Mouse (Mus musculus) forebrain, embryonic 15.5 days (tissue): ENCODE data around the gene Ier5l. TPM values are rescaled to one million over a fixed set of nuclear protein-coding genes. Genes with fewer than 3 reads are reported as not detected.

ENCODE experiments used
- ATAC-seq: fragments of 200-750 bp; cut with Nextera tagmentation; replicated peaks from 2 replicates; pipeline ENCODE4 v1.8.0; 2017; ENCODE audit warnings: mild to moderate bottlenecking, moderate TSS enrichment, moderate library complexity
- H3K27ac ChIP-seq: fragments of 300-500 bp; sonication (generic); replicated peaks from 2 replicates; pipeline ENCODE4 v1.5.1; 2015; ENCODE audit warnings: mild to moderate bottlenecking, inconsistent platforms
- H3K27me3 ChIP-seq: fragments of 300-500 bp; sonication (generic); 2 replicates; pipeline ENCODE4 v1.6.1; 2015; ENCODE audit warnings: inconsistent platforms
- H3K36me3 ChIP-seq: fragments of 300-500 bp; sonication (generic); 2 replicates; pipeline ENCODE4 v1.6.1; 2015; ENCODE audit warnings: mild to moderate bottlenecking, inconsistent platforms
- H3K4me1 ChIP-seq: fragments of 300-500 bp; sonication (generic); 2 replicates; pipeline ENCODE4 v1.6.1; 2015; ENCODE audit warnings: inconsistent platforms
- H3K4me2 ChIP-seq: fragments of 300-500 bp; sonication (generic); replicated peaks from 2 replicates; pipeline ENCODE4 v1.6.1; 2015; ENCODE audit warnings: mild to moderate bottlenecking, inconsistent platforms
- H3K4me3 ChIP-seq: fragments of 300-500 bp; sonication (generic); 2 replicates; pipeline ENCODE4 v1.5.1; 2015; ENCODE audit warnings: mild to moderate bottlenecking, inconsistent platforms
- H3K9ac ChIP-seq: fragments of 300-500 bp; sonication (generic); replicated peaks from 2 replicates; pipeline ENCODE4 v1.6.1; 2015; ENCODE audit warnings: mild to moderate bottlenecking, inconsistent platforms
- H3K9me3 ChIP-seq: fragments of 300-500 bp; sonication (generic); 2 replicates; pipeline ENCODE4 v1.6.1; 2016; ENCODE audit warnings: inconsistent platforms
- WGBS: fragments of 180-500 bp; shearing (Covaris S2); methylation state at CpG from one replicate; pipeline ENCODE4 v1.1.7; 2015; ENCODE audit warnings: mixed read lengths; 5-methylcytosine and 5-hydroxymethylcytosine counted together
- polyA plus RNA-seq: library from polyadenylated mRNA; unstranded; fragments of >200 nt; fragmentation: Nextera tagmentation; extraction: Ambion mirVana; gene quantifications from 2 replicates; pipeline ENCODE4 v1.2.1, GENCODE M21; 2015

Gene Ier5l
- polyA plus RNA-seq, result 2.0 and 2.5 TPM in 2 replicates

DNA sequence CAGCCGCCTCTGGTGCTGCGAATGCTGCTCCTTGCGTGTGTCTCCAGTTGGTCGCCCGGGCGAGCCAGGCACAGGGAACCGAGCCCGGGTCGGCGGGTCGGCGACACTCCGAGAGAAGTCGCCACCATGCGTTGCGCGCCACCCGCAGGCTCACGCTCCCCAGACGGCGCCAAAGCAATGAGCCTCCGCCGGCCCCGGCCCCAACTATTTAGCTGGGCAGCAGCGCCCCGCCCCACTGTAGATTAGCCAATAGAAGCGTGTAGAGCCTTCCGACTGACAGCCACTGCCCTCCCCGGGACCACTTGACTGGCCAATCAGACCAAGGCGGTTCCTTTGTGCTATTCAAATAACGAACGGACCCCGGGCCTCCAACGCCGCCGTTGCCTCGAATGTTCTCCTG is at the start of gene Ier5l:
Gene Ier5l, minus strand, starts transcription at position 181 of the 400 bp plus-strand sequence.
- H3K4me1 ChIP-seq, result peaks cover 36% of the 10 kb centered on the region
- WGBS, result under 1% methylated on average over 37 of the region's 37 CpGs
- no peaks in the 10 kb centered on the region for H3K9me3 ChIP-seq
- H3K4me2 ChIP-seq, result peak within 1 kb of the TSS; percentile 99
- peak; percentile 90 for ATAC-seq
- no peaks in the 10 kb centered on the region for H3K36me3 ChIP-seq
- peak within 1 kb of the TSS; percentile 86 for H3K27ac ChIP-seq
- H3K4me3 ChIP-seq, result peak within 1 kb of the TSS; percentile 72
- H3K27me3 ChIP-seq, result no peaks in the 10 kb centered on the region
- peak within 1 kb of the TSS; percentile 93 for H3K9ac ChIP-seq

GRCm38 (mm10) chr2:30523727-30524126 is 49.7 kb upstream of the Ier5l start:
- Histone ChIP-seq H3K27me3 (no peaks in the 10 kb centered on the region), H3K36me3 (no peaks in the 10 kb centered on the region), H3K4me1 (no peaks in the 10 kb centered on the region), H3K4me2 (no peak overlapping the region), H3K9ac (no peak overlapping the region), H3K4me3 (no peak overlapping the region), H3K27ac (no peak overlapping the region), H3K9me3 (no peaks in the 10 kb centered on the region)
- ATAC-seq, result no peak
- WGBS, result 68% methylated on average over 8 of the region's 8 CpGs

- H3K27ac ChIP-seq, result no peak overlapping the region
- H3K9me3 ChIP-seq, result no peaks in the 10 kb centered on the region
- no peaks in the 10 kb centered on the region for H3K27me3 ChIP-seq
- H3K4me2 ChIP-seq, result no peak overlapping the region
- H3K4me1 ChIP-seq, result peaks cover 7% of the 10 kb centered on the region
- no peak overlapping the region for H3K9ac ChIP-seq
- 0 out of 2 replicates have a peak, but pooled peaks have one; percentile 41 for ATAC-seq
- 53% methylated on average over 16 of the region's 16 CpGs for WGBS
- H3K4me3 ChIP-seq, result no peak overlapping the region
- H3K36me3 ChIP-seq, result no peaks in the 10 kb centered on the region
These were observed 36.8 kb upstream of the Ier5l start for GRCm38 (mm10) chr2:30510711-30511380.

DNA sequence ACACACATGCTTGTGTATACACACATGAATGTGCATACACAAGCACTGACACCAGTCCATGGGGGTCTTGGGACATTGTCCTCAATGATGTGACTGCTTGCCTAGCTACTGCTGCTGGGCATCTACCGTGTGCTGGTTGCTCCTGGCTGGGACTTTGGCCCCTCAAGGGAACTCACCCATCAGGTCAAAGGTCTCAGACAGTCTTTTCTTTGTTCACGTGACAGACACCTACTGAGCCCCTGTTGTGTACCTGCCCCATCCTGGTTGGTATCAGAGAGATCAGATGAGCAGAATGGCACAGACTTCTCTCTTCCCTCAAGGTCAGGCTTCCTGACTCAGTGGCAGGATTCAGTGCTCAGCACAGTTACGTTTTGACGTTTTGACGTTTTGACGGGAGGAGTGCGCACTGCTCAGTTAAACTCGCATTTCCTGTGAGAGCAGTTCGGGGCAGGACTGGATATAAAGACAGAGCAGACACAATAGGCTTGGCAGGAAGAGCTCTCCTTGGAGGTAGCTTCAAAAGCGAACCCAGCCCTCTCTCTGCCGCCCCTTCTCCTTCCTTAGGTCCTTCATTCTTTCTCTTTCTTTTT is 33.2 kb upstream of the Ier5l start:
- H3K4me3 ChIP-seq, result no peak overlapping the region
- no peak overlapping the region for H3K27ac ChIP-seq
- 68% methylated on average over 11 of the region's 11 CpGs for WGBS
- ATAC-seq, result no peak
- H3K9me3 ChIP-seq, result no peaks in the 10 kb centered on the region
- no peaks in the 10 kb centered on the region for H3K36me3 ChIP-seq
- no peak overlapping the region for H3K9ac ChIP-seq
- H3K4me1 ChIP-seq, result peaks cover 10% of the 10 kb centered on the region
- H3K27me3 ChIP-seq, result no peaks in the 10 kb centered on the region
- H3K4me2 ChIP-seq, result no peak overlapping the region

GRCm38 (mm10) chr2:30503677-30504621 is 29.9 kb upstream of the Ier5l start:
- 42% methylated on average over 23 of the region's 23 CpGs for WGBS
- Histone ChIP-seq H3K4me1 (peaks cover 4% of the 10 kb centered on the region), H3K36me3 (no peaks in the 10 kb centered on the region), H3K4me2 (no peak overlapping the region), H3K9ac (no peak overlapping the region), H3K27me3 (no peaks in the 10 kb centered on the region), H3K27ac (peak overlapping the region; percentile 74), H3K4me3 (no peak overlapping the region), H3K9me3 (no peaks in the 10 kb centered on the region)
- ATAC-seq, result 0 out of 2 replicates have a peak, but pooled peaks have one; percentile 32

DNA sequence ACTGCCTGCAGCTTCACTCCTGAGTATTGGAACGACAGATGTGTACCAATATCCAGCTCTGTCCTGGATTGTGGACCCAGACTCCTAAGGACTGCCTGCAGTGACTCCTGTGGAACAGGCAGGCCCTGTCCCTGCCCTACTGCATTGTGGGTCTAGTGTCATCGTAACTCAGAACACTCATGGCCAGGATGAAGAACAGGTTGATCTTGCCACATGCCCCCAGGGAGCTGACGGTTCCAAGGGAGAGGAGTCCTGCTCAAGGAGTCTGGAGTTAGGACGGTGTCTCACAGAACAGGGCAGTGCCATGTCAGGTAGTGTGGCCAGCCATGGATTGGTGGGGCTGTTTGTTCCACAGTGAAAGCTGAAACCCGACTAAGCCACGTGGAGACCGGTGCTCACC is 27.7 kb upstream of the Ier5l start:
- Histone ChIP-seq H3K9ac (no peak overlapping the region), H3K9me3 (no peaks in the 10 kb centered on the region), H3K36me3 (no peaks in the 10 kb centered on the region), H3K4me3 (no peak overlapping the region), H3K27me3 (no peaks in the 10 kb centered on the region), H3K4me1 (peaks cover 4% of the 10 kb centered on the region), H3K4me2 (no peak overlapping the region), H3K27ac (no peak overlapping the region)
- 86% methylated on average over 7 of the region's 7 CpGs for WGBS
- ATAC-seq, result no peak

DNA sequence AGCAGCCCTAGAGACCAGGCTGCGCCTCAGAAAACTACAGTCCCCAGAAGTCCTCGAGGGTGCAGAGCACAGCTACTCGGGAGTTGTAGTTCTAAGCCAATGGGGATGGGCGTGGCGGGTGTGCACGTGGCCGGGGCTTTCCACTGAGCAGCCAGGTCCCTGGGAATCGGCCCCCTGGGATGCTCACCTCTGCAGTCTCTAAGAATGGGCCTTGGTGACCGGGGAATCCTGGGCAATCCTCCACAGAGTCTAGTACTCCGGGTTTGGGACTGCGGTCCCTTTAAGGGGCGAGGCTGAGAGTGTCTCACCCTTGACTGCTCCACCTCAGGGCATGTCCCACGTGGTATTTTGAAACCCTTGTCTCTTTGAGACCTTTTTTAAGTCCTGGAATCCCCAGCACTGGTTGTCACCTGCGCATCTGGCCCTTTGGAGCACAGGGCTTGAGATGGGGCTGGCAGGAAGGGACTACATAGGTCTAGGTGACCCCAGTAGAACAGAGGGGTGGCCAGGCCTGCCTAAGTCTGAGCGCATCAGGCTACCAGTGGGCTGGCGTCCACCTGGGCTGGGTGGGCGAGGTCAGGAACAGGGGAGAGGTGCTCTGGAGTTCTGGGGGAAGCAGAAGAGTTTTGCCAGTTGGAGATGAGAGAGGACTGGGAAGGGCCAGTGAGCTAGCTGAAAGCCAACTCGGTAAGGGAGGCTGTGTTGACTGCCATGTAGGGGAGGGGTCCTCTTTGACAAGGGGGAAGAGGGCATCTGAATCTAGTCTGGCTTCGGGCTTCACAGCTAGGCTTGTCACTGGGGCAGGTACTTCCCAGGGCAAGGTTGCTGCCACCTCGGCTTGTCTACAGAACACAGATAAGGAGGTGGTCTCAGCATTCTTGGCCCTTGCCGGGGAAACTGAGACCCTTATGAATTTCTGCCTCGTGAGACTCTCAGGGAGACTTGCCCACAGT is 22.2 kb upstream of the Ier5l start:
- Histone ChIP-seq H3K4me3 (peak overlapping the region; percentile 33), H3K27me3 (no peaks in the 10 kb centered on the region), H3K27ac (no peak overlapping the region), H3K36me3 (no peaks in the 10 kb centered on the region), H3K9me3 (no peaks in the 10 kb centered on the region), H3K9ac (peak overlapping the region; percentile 25; the same call in 1 of the 2 replicates), H3K4me2 (peak overlapping the region; percentile 51), H3K4me1 (peaks cover 5% of the 10 kb centered on the region)
- ATAC-seq, result peak; percentile 96
- 27% methylated on average over 22 of the region's 22 CpGs for WGBS

- H3K9me3 ChIP-seq, result no peaks in the 10 kb centered on the region
- H3K27ac ChIP-seq, result no peak overlapping the region
- 73% methylated on average over 8 of the region's 8 CpGs for WGBS
- H3K9ac ChIP-seq, result no peak overlapping the region
- peak; percentile 60 for ATAC-seq
- H3K27me3 ChIP-seq, result no peaks in the 10 kb centered on the region
- peaks cover 5% of the 10 kb centered on the region for H3K4me1 ChIP-seq
- peak overlapping the region; percentile 51 for H3K4me2 ChIP-seq
- H3K36me3 ChIP-seq, result no peaks in the 10 kb centered on the region
- no peak overlapping the region for H3K4me3 ChIP-seq
These were observed 21.2 kb upstream of the Ier5l start for GRCm38 (mm10) chr2:30495000-30495908.

DNA sequence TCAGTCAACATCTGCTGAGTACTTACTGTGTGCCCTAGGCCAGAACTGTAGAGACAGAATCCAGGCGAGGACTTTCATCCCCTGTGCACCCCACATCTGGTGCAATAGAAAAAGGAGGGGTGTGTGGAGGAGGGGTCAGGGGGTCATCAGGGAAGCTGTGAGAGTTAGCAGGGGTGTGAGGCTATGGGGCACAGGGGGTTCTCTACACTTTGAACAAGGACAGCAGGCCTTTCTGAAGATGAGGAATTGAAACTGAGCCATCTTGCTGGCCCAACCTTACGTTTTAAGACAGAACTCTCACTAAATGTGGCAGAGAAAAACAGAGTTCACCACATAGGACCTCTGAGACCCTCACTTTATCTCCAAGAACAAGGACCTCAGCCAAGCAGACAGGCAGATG is 16.4 kb upstream of the Ier5l start:
- Histone ChIP-seq H3K27ac (no peak overlapping the region), H3K36me3 (no peaks in the 10 kb centered on the region), H3K27me3 (no peaks in the 10 kb centered on the region), H3K4me3 (no peak overlapping the region), H3K9me3 (no peaks in the 10 kb centered on the region), H3K4me2 (no peak overlapping the region), H3K4me1 (no peaks in the 10 kb centered on the region), H3K9ac (no peak overlapping the region)
- no peak for ATAC-seq
- WGBS, result 79% methylated on average over 2 of the region's 2 CpGs

- no peaks in the 10 kb centered on the region for H3K36me3 ChIP-seq
- no peak overlapping the region for H3K27ac ChIP-seq
- ATAC-seq, result no peak
- no peak overlapping the region for H3K4me3 ChIP-seq
- H3K4me1 ChIP-seq, result no peaks in the 10 kb centered on the region
- H3K9me3 ChIP-seq, result no peaks in the 10 kb centered on the region
- WGBS, result 45% methylated on average over 7 of the region's 7 CpGs
- H3K9ac ChIP-seq, result no peak overlapping the region
- no peak overlapping the region for H3K4me2 ChIP-seq
- H3K27me3 ChIP-seq, result no peaks in the 10 kb centered on the region
These were observed 13.6 kb upstream of the Ier5l start for GRCm38 (mm10) chr2:30487597-30487996.
